Mouse (Mus musculus): ENCODE measurements around the gene Rgp1. TPM values are rescaled to one million over a fixed set of nuclear protein-coding genes. Genes with fewer than 3 reads are reported as not detected.
"Not testable (repeated sequence)": the region's sequence is repeated elsewhere in the genome, so short reads cannot be mapped to it uniquely, and the experiment has no call there.

The Rgp1 gene
- polyA plus RNA-seq, 1 experiment from 2014 or later = 21.1 TPM

DNA sequence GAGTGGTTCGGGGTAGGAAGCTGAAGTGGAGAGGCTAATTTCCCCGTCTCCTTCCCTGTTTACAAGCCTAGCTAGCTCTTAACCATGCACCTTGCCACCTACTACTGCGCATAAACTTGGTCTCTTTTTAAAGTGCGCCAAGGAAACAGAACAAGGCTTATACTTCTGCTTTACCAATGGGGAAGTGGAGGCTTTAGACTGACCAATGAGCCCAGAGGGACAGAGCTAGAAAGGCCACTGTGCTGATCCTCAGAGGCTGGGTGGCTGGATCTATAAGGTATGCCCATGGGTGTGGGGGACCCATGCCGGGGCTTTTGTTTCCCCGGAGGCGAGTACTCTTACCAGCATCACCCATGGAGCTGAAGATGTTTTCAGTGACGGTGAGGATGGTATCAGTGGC is 31.4 kb upstream of the Rgp1 start:
- no peak for DNase-seq (ENCODE audit: low spot score)
- Histone ChIP-seq H3K4me2 (ENCODE audit: low read depth, low read length) (no peak overlapping the region), H3K9ac (replicated peaks; ENCODE audit: low read length) (no peak overlapping the region), H3K27ac (replicated peaks; ENCODE audit: low read depth, low read length) (no peak overlapping the region), H3K36me3 (replicated peaks; ENCODE audit: control insufficient read depth, insufficient read depth, low read depth, low read length) (peaks cover 32% of the 10 kb centered on the region), H3K4me3 (ENCODE audit: low read depth, low read length) (no peak overlapping the region), H3K9me3 (replicated peaks; ENCODE audit: control insufficient read depth, low read length) (no peaks in the 10 kb centered on the region), H3K4me1 (ENCODE audit: control insufficient read depth, insufficient read depth, low read length) (no peaks in the 10 kb centered on the region), H3K27me3 (ENCODE audit: control insufficient read depth, insufficient read depth, low read length) (no peaks in the 10 kb centered on the region)
- no peak for ATAC-seq (replicated peaks; ENCODE audit: insufficient number of reproducible peaks, low FRiP score, low TSS enrichment, low read depth)
- 94% methylated on average over 8 of the region's 8 CpGs for WGBS

- 94% methylated on average over 12 of the region's 12 CpGs for WGBS
- Histone ChIP-seq H3K4me1 (ENCODE audit: control insufficient read depth, insufficient read depth, low read length) (no peaks in the 10 kb centered on the region), H3K9me3 (replicated peaks; ENCODE audit: control insufficient read depth, low read length) (no peaks in the 10 kb centered on the region), H3K4me3 (ENCODE audit: low read depth, low read length) (no peak overlapping the region), H3K4me2 (ENCODE audit: low read depth, low read length) (no peak overlapping the region), H3K36me3 (replicated peaks; ENCODE audit: control insufficient read depth, insufficient read depth, low read depth, low read length) (peaks cover 36% of the 10 kb centered on the region), H3K27me3 (ENCODE audit: control insufficient read depth, insufficient read depth, low read length) (no peaks in the 10 kb centered on the region), H3K27ac (replicated peaks; ENCODE audit: low read depth, low read length) (no peak overlapping the region), H3K9ac (replicated peaks; ENCODE audit: low read length) (no peak overlapping the region)
- DNase-seq (ENCODE audit: low spot score) (no peak), ATAC-seq (replicated peaks; ENCODE audit: insufficient number of reproducible peaks, low FRiP score, low TSS enrichment, low read depth) (no peak)
These were observed 29.5 kb upstream of the Rgp1 start for GRCm38 (mm10) chr4:43549055-43549454.

DNA sequence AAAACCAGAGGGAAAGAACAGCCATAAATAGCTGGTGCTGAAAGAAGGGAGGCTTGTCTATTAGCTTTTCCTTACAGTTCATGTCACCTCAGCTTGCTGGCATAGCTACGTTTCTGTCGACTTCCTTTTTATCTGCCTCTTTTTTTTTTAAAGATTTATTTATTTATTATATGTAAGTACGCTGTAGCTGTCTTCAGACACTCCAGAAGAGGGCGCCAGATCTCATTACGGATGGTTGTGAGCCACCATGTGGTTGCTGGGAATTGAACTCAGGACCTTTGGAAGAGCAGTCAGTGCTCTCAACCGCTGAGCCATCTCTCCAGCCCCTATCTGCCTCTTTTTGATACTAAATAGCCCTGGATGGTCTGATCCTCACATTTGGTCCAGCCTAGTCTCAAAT is 26.7 kb upstream of the Rgp1 start:
- not testable (repeated sequence) for H3K27me3 ChIP-seq (ENCODE audit: control insufficient read depth, insufficient read depth, low read length); DNase-seq (ENCODE audit: low spot score); H3K9ac ChIP-seq (replicated peaks; ENCODE audit: low read length); H3K4me1 ChIP-seq (ENCODE audit: control insufficient read depth, insufficient read depth, low read length); ATAC-seq (replicated peaks; ENCODE audit: insufficient number of reproducible peaks, low FRiP score, low TSS enrichment, low read depth); H3K4me3 ChIP-seq (ENCODE audit: low read depth, low read length); H3K27ac ChIP-seq (replicated peaks; ENCODE audit: low read depth, low read length); H3K9me3 ChIP-seq (replicated peaks; ENCODE audit: control insufficient read depth, low read length); H3K4me2 ChIP-seq (ENCODE audit: low read depth, low read length)
- peaks cover 26% of the 10 kb centered on the region for H3K36me3 ChIP-seq (replicated peaks; ENCODE audit: control insufficient read depth, insufficient read depth, low read depth, low read length)
- 83% methylated on average over 6 of the region's 6 CpGs for WGBS

- H3K4me3 ChIP-seq (ENCODE audit: low read depth, low read length) = no peak overlapping the region
- H3K27me3 ChIP-seq (ENCODE audit: control insufficient read depth, insufficient read depth, low read length) = no peaks in the 10 kb centered on the region
- H3K4me2 ChIP-seq (ENCODE audit: low read depth, low read length) = no peak overlapping the region
- ATAC-seq (replicated peaks; ENCODE audit: insufficient number of reproducible peaks, low FRiP score, low TSS enrichment, low read depth) (no peak), DNase-seq (ENCODE audit: low spot score) (no peak)
- H3K36me3 ChIP-seq (replicated peaks; ENCODE audit: control insufficient read depth, insufficient read depth, low read depth, low read length) = peaks cover 26% of the 10 kb centered on the region
- 94% methylated on average over 5 of the region's 5 CpGs for WGBS
- H3K9me3 ChIP-seq (replicated peaks; ENCODE audit: control insufficient read depth, low read length) = no peaks in the 10 kb centered on the region
- peaks cover 3% of the 10 kb centered on the region; the same call in 1 of the 2 replicates for H3K4me1 ChIP-seq (ENCODE audit: control insufficient read depth, insufficient read depth, low read length)
- no peak overlapping the region for H3K27ac ChIP-seq (replicated peaks; ENCODE audit: low read depth, low read length)
- no peak overlapping the region for H3K9ac ChIP-seq (replicated peaks; ENCODE audit: low read length)
These were observed 26.1 kb upstream of the Rgp1 start for GRCm38 (mm10) chr4:43552437-43552836.

- H3K36me3 ChIP-seq (replicated peaks; ENCODE audit: control insufficient read depth, insufficient read depth, low read depth, low read length) = peaks cover 26% of the 10 kb centered on the region
- no peaks in the 10 kb centered on the region for H3K27me3 ChIP-seq (ENCODE audit: control insufficient read depth, insufficient read depth, low read length)
- no peak for DNase-seq (ENCODE audit: low spot score)
- no peak overlapping the region for H3K4me2 ChIP-seq (ENCODE audit: low read depth, low read length)
- H3K4me3 ChIP-seq (ENCODE audit: low read depth, low read length) = no peak overlapping the region
- ATAC-seq (replicated peaks; ENCODE audit: insufficient number of reproducible peaks, low FRiP score, low TSS enrichment, low read depth) = no peak
- H3K9ac ChIP-seq (replicated peaks; ENCODE audit: low read length) = no peak overlapping the region
- no peaks in the 10 kb centered on the region for H3K9me3 ChIP-seq (replicated peaks; ENCODE audit: control insufficient read depth, low read length)
- H3K27ac ChIP-seq (replicated peaks; ENCODE audit: low read depth, low read length) = no peak overlapping the region
- peaks cover 4% of the 10 kb centered on the region; the same call in 1 of the 2 replicates for H3K4me1 ChIP-seq (ENCODE audit: control insufficient read depth, insufficient read depth, low read length)
These were observed 24.6 kb upstream of the Rgp1 start for GRCm38 (mm10) chr4:43553891-43554290.

DNA sequence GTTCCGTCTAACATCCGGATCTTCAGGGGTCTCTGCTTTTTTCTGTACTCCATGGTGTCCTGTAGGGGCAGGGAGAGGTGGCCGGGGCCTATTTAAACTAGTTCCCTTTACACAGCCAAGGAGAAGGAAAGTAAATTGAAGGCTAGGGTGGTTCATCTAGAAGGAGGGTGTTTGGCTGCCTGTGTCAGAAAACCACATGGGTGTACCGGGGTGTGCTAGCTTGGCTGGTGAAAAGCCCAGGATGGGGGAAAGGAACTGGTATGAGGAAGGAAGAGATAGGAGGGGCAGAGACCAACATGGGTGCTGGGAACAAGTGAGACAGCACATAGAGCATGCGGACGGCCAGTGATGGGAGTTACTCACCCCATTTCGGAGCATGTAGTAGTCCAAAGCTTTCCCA is 22.6 kb upstream of the Rgp1 start:
- 94% methylated on average over 7 of the region's 7 CpGs for WGBS
- peaks cover 17% of the 10 kb centered on the region for H3K36me3 ChIP-seq (replicated peaks; ENCODE audit: control insufficient read depth, insufficient read depth, low read depth, low read length)

GRCm38 (mm10) chr4:43558028-43558630 is 20.4 kb upstream of the Rgp1 start:
- H3K9me3 ChIP-seq (replicated peaks; ENCODE audit: control insufficient read depth, low read length) = no peaks in the 10 kb centered on the region
- no peak overlapping the region for H3K4me3 ChIP-seq (ENCODE audit: low read depth, low read length)
- peak overlapping the region; percentile 26; the same call in 1 of the 2 replicates for H3K9ac ChIP-seq (replicated peaks; ENCODE audit: low read length)
- ATAC-seq (replicated peaks; ENCODE audit: insufficient number of reproducible peaks, low FRiP score, low TSS enrichment, low read depth) (no peak), DNase-seq (ENCODE audit: low spot score) (peak; percentile 63)
- 21% methylated on average over 5 of the region's 5 CpGs for WGBS
- H3K27me3 ChIP-seq (ENCODE audit: control insufficient read depth, insufficient read depth, low read length) = no peaks in the 10 kb centered on the region
- peak overlapping the region; percentile 14 for H3K4me2 ChIP-seq (ENCODE audit: low read depth, low read length)
- H3K4me1 ChIP-seq (ENCODE audit: control insufficient read depth, insufficient read depth, low read length) = peaks cover 12% of the 10 kb centered on the region
- H3K27ac ChIP-seq (replicated peaks; ENCODE audit: low read depth, low read length) = peak overlapping the region; percentile 29
- peaks cover 5% of the 10 kb centered on the region for H3K36me3 ChIP-seq (replicated peaks; ENCODE audit: control insufficient read depth, insufficient read depth, low read depth, low read length)

More for the DNA sequence above, 22.6 kb upstream of the Rgp1 start:
- Histone ChIP-seq H3K4me2 (ENCODE audit: low read depth, low read length) (no peak overlapping the region), H3K27me3 (ENCODE audit: control insufficient read depth, insufficient read depth, low read length) (no peaks in the 10 kb centered on the region), H3K9me3 (replicated peaks; ENCODE audit: control insufficient read depth, low read length) (no peaks in the 10 kb centered on the region), H3K27ac (replicated peaks; ENCODE audit: low read depth, low read length) (no peak overlapping the region), H3K9ac (replicated peaks; ENCODE audit: low read length) (no peak overlapping the region), H3K4me3 (ENCODE audit: low read depth, low read length) (no peak overlapping the region), H3K4me1 (ENCODE audit: control insufficient read depth, insufficient read depth, low read length) (peaks cover 10% of the 10 kb centered on the region)
- DNase-seq (ENCODE audit: low spot score) (no peak), ATAC-seq (replicated peaks; ENCODE audit: insufficient number of reproducible peaks, low FRiP score, low TSS enrichment, low read depth) (no peak)

GRCm38 (mm10) chr4:43558631-43559356 is 19.7 kb upstream of the Rgp1 start:
- peaks cover 5% of the 10 kb centered on the region; the same call in 1 of the 2 replicates for H3K36me3 ChIP-seq (replicated peaks; ENCODE audit: control insufficient read depth, insufficient read depth, low read depth, low read length)
- peak overlapping the region; percentile 29 for H3K27ac ChIP-seq (replicated peaks; ENCODE audit: low read depth, low read length)
- 14% methylated on average over 13 of the region's 13 CpGs for WGBS
- no peak for ATAC-seq (replicated peaks; ENCODE audit: insufficient number of reproducible peaks, low FRiP score, low TSS enrichment, low read depth)
- no peak overlapping the region for H3K4me3 ChIP-seq (ENCODE audit: low read depth, low read length)
- H3K9ac ChIP-seq (replicated peaks; ENCODE audit: low read length) = peak overlapping the region; percentile 32
- H3K9me3 ChIP-seq (replicated peaks; ENCODE audit: control insufficient read depth, low read length) = no peaks in the 10 kb centered on the region
- H3K4me1 ChIP-seq (ENCODE audit: control insufficient read depth, insufficient read depth, low read length) = peaks cover 15% of the 10 kb centered on the region
- H3K27me3 ChIP-seq (ENCODE audit: control insufficient read depth, insufficient read depth, low read length) = no peaks in the 10 kb centered on the region
- peak overlapping the region; percentile 14; the same call in 1 of the 2 replicates for H3K4me2 ChIP-seq (ENCODE audit: low read depth, low read length)
- peak; percentile 75 for DNase-seq (ENCODE audit: low spot score)

Data from embryonic facial prominence, embryonic 11.5 days (tissue).